Mouse (Mus musculus): Measurements from ENCODE around the gene Cables2. TPM values are rescaled to one million over a fixed set of nuclear protein-coding genes. Genes with fewer than 3 reads are reported as not detected.

The Cables2 gene
- total RNA-seq, 4 experiments from 2014 or later: 27.2 to 31.6 (median 27.7) TPM

- no peak for DNase-seq (ENCODE audit: low spot score in 2 of 2)
Observed at GRCm38 (mm10) chr2:180256296-180257000, 16.8 kb downstream of the Cables2 start.

- no peak for DNase-seq (ENCODE audit: low spot score in 2 of 2)
Observed at GRCm38 (mm10) chr2:180255701-180256100, 17.6 kb downstream of the Cables2 start.

GRCm38 (mm10) chr2:180254436-180255209 is 18.7 kb downstream of the Cables2 start:
- DNase-seq (ENCODE audit: low spot score in 2 of 2): no peak

GRCm38 (mm10) chr2:180251838-180252237 is 21.5 kb downstream of the Cables2 start:
- no peak for DNase-seq (ENCODE audit: low spot score in 2 of 2)

- peak; percentile 61 to 63 for DNase-seq (ENCODE audit: low spot score in 2 of 2)
Observed at GRCm38 (mm10) chr2:180250930-180251611, 22.2 kb downstream of the Cables2 start.

GRCm38 (mm10) chr2:180248947-180249660 is 24.2 kb downstream of the Cables2 start:
- no peak for DNase-seq (ENCODE audit: low spot score in 2 of 2)

- DNase-seq (ENCODE audit: low spot score in 2 of 2): no peak
Observed at GRCm38 (mm10) chr2:180247916-180248315, 25.4 kb downstream of the Cables2 start.

- DNase-seq (ENCODE audit: low spot score in 2 of 2): no peak
Observed at GRCm38 (mm10) chr2:180243108-180243507, 30.2 kb downstream of the Cables2 start.

GRCm38 (mm10) chr2:180238591-180238990 is 34.7 kb downstream of the Cables2 start:
- DNase-seq (ENCODE audit: low spot score in 2 of 2): no peak

- no peak for DNase-seq (ENCODE audit: low spot score in 2 of 2)
Observed at GRCm38 (mm10) chr2:180237601-180238345, 35.5 kb downstream of the Cables2 start.

GRCm38 (mm10) chr2:180236930-180237329 is 36.4 kb downstream of the Cables2 start:
- no peak for DNase-seq (ENCODE audit: low spot score in 2 of 2)

GRCm38 (mm10) chr2:180236500-180236899 is 36.8 kb downstream of the Cables2 start:
- no peak for DNase-seq (ENCODE audit: low spot score in 2 of 2)

GRCm38 (mm10) chr2:180235788-180236187 is 37.5 kb downstream of the Cables2 start:
- DNase-seq (ENCODE audit: low spot score in 2 of 2): no peak

- DNase-seq (ENCODE audit: low spot score in 2 of 2): no peak
Observed at GRCm38 (mm10) chr2:180234980-180235379, 38.3 kb downstream of the Cables2 start.

- DNase-seq (ENCODE audit: low spot score in 2 of 2): no peak
Observed at GRCm38 (mm10) chr2:180234353-180234752, 38.9 kb downstream of the Cables2 start.

- no peak for DNase-seq (ENCODE audit: low spot score in 2 of 2)
Observed at GRCm38 (mm10) chr2:180233101-180233904, 40.0 kb downstream of the Cables2 start.

- no peak for DNase-seq (ENCODE audit: low spot score in 2 of 2)
Observed at GRCm38 (mm10) chr2:180230482-180230881, 42.8 kb downstream of the Cables2 start.

- DNase-seq (ENCODE audit: low spot score in 2 of 2): no peak
Observed at GRCm38 (mm10) chr2:180229129-180229528, 44.2 kb downstream of the Cables2 start.

GRCm38 (mm10) chr2:180228592-180228991 is 44.7 kb downstream of the Cables2 start:
- no peak for DNase-seq (ENCODE audit: low spot score in 2 of 2)

- no peak for DNase-seq (ENCODE audit: low spot score in 2 of 2)
Observed at GRCm38 (mm10) chr2:180228060-180228458, 45.2 kb downstream of the Cables2 start.

Data from left cerebral cortex, adult 8-10 months (tissue).